Mouse (Mus musculus) midbrain, embryonic 10.5 days (tissue): Measurements from ENCODE around the gene Clybl. TPM values are rescaled to one million over a fixed set of nuclear protein-coding genes. Genes with fewer than 3 reads are reported as not detected.

Source experiments
- DNase-seq: peaks from one replicate; pipeline ENCODE4 v3.0.0-alpha.2; 2017; ENCODE audit warnings: low spot score
- H3K27ac ChIP-seq: fragments of 300-500 bp; sonication (generic); replicated peaks from 2 replicates; pipeline ENCODE4 v1.5.1; 2016; ENCODE audit warnings: mild to moderate bottlenecking
- H3K27me3 ChIP-seq: fragments of 300-500 bp; sonication (generic); 2 replicates; pipeline ENCODE4 v1.6.1; 2016; ENCODE audit warnings: low read depth, mild to moderate bottlenecking; ENCODE audit not compliant: poor library complexity, severe bottlenecking
- H3K36me3 ChIP-seq: fragments of 300-500 bp; sonication (generic); 2 replicates; pipeline ENCODE4 v1.6.1; 2016; ENCODE audit warnings: mild to moderate bottlenecking, moderate library complexity
- H3K4me1 ChIP-seq: fragments of 300-500 bp; sonication (generic); 2 replicates; pipeline ENCODE4 v1.6.1; 2016
- H3K4me3 ChIP-seq: fragments of 300-500 bp; sonication (generic); 2 replicates; pipeline ENCODE4 v1.5.1; 2016; ENCODE audit warnings: mild to moderate bottlenecking, moderate library complexity
- H3K9me3 ChIP-seq: fragments of 300-500 bp; sonication (generic); replicated peaks from 2 replicates; pipeline ENCODE4 v1.6.1; 2016; ENCODE audit warnings: mild to moderate bottlenecking
- WGBS: fragments of 180-500 bp; shearing (Covaris S2); methylation state at CpG from one replicate; pipeline ENCODE4 v1.1.7; 2016; 5-methylcytosine and 5-hydroxymethylcytosine counted together
- polyA plus RNA-seq: library from polyadenylated mRNA; unstranded; fragments of >200 nt; fragmentation: Nextera tagmentation; extraction: Ambion mirVana; gene quantifications from 2 replicates; pipeline ENCODE4 v1.2.1, GENCODE M21; 2016

The Clybl gene
- 27.5 and 29.1 TPM in 2 replicates for polyA plus RNA-seq

DNA sequence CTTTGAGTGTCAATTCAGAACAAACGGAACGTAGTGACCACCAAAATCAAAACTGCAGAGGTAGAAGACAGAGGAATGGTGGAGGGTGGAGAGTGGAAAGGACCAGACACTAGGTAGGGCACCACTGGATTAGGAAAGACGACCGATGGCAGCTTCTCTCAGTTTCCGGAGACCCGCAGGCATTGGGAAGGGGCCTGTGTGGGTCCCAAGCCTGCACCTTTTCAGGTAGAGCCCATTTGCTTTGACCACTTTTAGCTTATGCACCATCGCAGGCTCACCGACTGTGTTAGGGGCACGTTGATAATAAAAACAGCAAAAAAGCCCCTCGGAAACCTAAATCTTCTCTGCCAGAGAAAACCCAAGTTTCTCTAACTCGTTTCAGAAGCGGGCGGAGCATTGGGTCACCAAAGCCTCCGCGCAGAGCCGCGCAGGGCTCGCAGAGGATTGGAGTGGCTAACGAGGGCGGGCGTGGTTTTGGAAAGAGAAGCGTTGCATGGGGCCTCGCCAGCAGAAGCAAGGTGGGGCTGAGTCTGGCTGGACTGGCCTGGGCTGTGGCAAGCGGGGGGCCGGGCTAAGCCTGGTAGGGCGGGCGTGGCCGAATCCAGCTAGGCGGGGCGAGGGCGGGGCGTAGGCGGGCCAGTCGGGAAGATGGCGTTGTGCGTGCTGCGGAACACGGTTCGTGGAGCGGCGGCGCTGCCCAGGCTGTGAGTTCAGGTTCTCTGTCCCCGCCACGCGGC is at the start of gene Clybl:
TSS of gene Clybl (plus strand) at position 627 of the 737 bp plus-strand sequence.
- Histone ChIP-seq H3K4me1 (peaks cover 19% of the 10 kb centered on the region), H3K27ac (peak within 1 kb of the TSS; percentile 86), H3K27me3 (peaks cover 14% of the 10 kb centered on the region), H3K9me3 (no peaks in the 10 kb centered on the region), H3K4me3 (peak within 1 kb of the TSS; percentile 76), H3K36me3 (no peaks in the 10 kb centered on the region)
- 3% methylated on average over 45 of the region's 45 CpGs for WGBS
- DNase-seq, result peak; percentile 96

DNA sequence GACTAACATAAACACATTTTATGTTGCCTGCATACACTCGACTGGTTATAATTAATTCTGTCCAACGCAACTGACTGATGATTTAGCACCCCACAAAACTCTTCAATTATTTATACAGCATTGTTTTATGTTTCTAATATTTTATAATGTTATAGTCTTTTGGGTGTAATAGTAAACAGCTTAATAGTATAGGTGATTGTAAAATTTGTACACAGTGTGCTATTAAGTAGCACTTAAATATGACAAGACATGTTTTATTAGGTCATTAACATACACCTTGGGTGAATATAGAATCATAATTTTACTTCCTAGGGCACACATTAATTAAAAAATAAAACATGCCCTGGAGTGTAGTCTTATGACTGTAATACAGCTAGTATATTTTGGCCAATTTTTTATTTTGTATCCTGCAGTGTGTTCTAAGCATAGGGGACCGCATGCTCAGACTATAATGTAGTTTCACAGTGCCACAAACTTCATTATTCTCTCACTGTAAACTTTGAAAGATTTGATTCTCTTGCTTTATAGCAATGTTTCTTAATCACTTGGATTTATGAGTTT is 45.1 kb upstream of the Clybl start:
- no peak overlapping the region for H3K4me3 ChIP-seq
- H3K27ac ChIP-seq, result no peak overlapping the region
- H3K9me3 ChIP-seq, result no peaks in the 10 kb centered on the region
- no peaks in the 10 kb centered on the region for H3K4me1 ChIP-seq
- WGBS, result 93% methylated on average over 3 of the region's 3 CpGs
- H3K36me3 ChIP-seq, result peaks cover 63% of the 10 kb centered on the region
- no peaks in the 10 kb centered on the region for H3K27me3 ChIP-seq
- no peak for DNase-seq

- no peak for DNase-seq
- Histone ChIP-seq H3K27me3 (no peaks in the 10 kb centered on the region), H3K27ac (no peak overlapping the region), H3K9me3 (no peaks in the 10 kb centered on the region), H3K4me1 (no peaks in the 10 kb centered on the region), H3K36me3 (peaks cover 65% of the 10 kb centered on the region), H3K4me3 (no peak overlapping the region)
- WGBS, result 93% methylated on average over 7 of the region's 7 CpGs
Measured at GRCm38 (mm10) chr14:122137234-122137633, 44.3 kb upstream of the Clybl start.

GRCm38 (mm10) chr14:122140126-122140525 is 41.4 kb upstream of the Clybl start:
- Histone ChIP-seq H3K36me3 (peaks cover 82% of the 10 kb centered on the region), H3K27ac (no peak overlapping the region), H3K4me3 (no peak overlapping the region), H3K9me3 (no peaks in the 10 kb centered on the region), H3K4me1 (no peaks in the 10 kb centered on the region), H3K27me3 (no peaks in the 10 kb centered on the region)
- 80% methylated on average over 1 of the region's 1 CpGs for WGBS
- no peak for DNase-seq

GRCm38 (mm10) chr14:122143585-122144269 is 37.8 kb upstream of the Clybl start:
- 87% methylated on average over 4 of the region's 4 CpGs for WGBS

DNA sequence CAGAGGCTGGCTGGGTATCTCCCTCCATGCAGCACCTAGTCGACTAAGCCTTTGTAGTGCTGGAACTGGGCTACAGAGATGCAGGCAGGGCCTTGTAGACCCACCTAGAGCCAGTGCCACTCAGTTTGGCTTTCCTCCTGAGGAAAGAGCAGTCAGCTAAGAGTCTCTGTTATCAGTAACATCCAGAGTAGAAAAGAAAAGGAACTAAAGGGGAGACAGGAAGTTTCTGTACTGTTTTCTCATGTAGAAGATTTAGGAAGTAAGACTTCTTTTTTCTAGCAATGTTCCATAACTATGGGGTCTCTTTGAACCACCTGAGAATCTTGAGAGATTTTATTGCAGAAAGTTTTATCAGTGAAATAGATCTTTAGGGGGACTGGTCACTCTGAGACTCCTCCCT is 36.1 kb upstream of the Clybl start:
- peaks cover 10% of the 10 kb centered on the region for H3K4me1 ChIP-seq
- no peak overlapping the region for H3K27ac ChIP-seq
- no peak overlapping the region for H3K4me3 ChIP-seq
- WGBS, result 88% methylated on average over 1 of the region's 1 CpGs
- H3K27me3 ChIP-seq, result no peaks in the 10 kb centered on the region
- DNase-seq, result no peak
- peaks cover 97% of the 10 kb centered on the region for H3K36me3 ChIP-seq
- H3K9me3 ChIP-seq, result no peaks in the 10 kb centered on the region

More at GRCm38 (mm10) chr14:122143585-122144269, 37.8 kb upstream of the Clybl start:
- H3K27me3 ChIP-seq, result no peaks in the 10 kb centered on the region
- no peak overlapping the region for H3K4me3 ChIP-seq
- no peaks in the 10 kb centered on the region for H3K9me3 ChIP-seq
- no peaks in the 10 kb centered on the region for H3K4me1 ChIP-seq
- H3K27ac ChIP-seq, result no peak overlapping the region
- H3K36me3 ChIP-seq, result peaks cover 95% of the 10 kb centered on the region
- no peak for DNase-seq

- Histone ChIP-seq H3K36me3 (peaks cover 90% of the 10 kb centered on the region), H3K27ac (no peak overlapping the region), H3K4me3 (no peak overlapping the region), H3K27me3 (no peaks in the 10 kb centered on the region), H3K9me3 (no peaks in the 10 kb centered on the region), H3K4me1 (peaks cover 17% of the 10 kb centered on the region)
- no peak for DNase-seq
- WGBS, result 48% methylated on average over 5 of the region's 5 CpGs
Measured at GRCm38 (mm10) chr14:122150616-122151015, 30.9 kb upstream of the Clybl start.

- peaks cover 76% of the 10 kb centered on the region for H3K36me3 ChIP-seq
- no peak overlapping the region for H3K27ac ChIP-seq
- no peak overlapping the region for H3K4me3 ChIP-seq
- no peaks in the 10 kb centered on the region for H3K9me3 ChIP-seq
- no peaks in the 10 kb centered on the region for H3K27me3 ChIP-seq
- WGBS, result 86% methylated on average over 7 of the region's 7 CpGs
- no peaks in the 10 kb centered on the region for H3K4me1 ChIP-seq
- no peak for DNase-seq
Measured at GRCm38 (mm10) chr14:122157738-122158137, 23.8 kb upstream of the Clybl start.

- no peak for DNase-seq
- Histone ChIP-seq H3K9me3 (no peaks in the 10 kb centered on the region), H3K36me3 (peaks cover 62% of the 10 kb centered on the region), H3K27me3 (no peaks in the 10 kb centered on the region), H3K4me1 (no peaks in the 10 kb centered on the region), H3K4me3 (no peak overlapping the region), H3K27ac (no peak overlapping the region)
- WGBS, result 100% methylated on average over 1 of the region's 1 CpGs
Measured at GRCm38 (mm10) chr14:122160916-122161315, 20.6 kb upstream of the Clybl start.

- Histone ChIP-seq H3K36me3 (peaks cover 10% of the 10 kb centered on the region), H3K9me3 (no peaks in the 10 kb centered on the region), H3K27me3 (no peaks in the 10 kb centered on the region), H3K4me3 (no peak overlapping the region), H3K4me1 (peaks cover 33% of the 10 kb centered on the region), H3K27ac (no peak overlapping the region)
- DNase-seq, result no peak
- WGBS, result 82% methylated on average over 7 of the region's 7 CpGs
Measured at GRCm38 (mm10) chr14:122168912-122169311, 12.6 kb upstream of the Clybl start.

- H3K27me3 ChIP-seq, result no peaks in the 10 kb centered on the region
- DNase-seq, result no peak
- H3K9me3 ChIP-seq, result no peaks in the 10 kb centered on the region
- no peak overlapping the region for H3K4me3 ChIP-seq
- 71% methylated on average over 7 of the region's 7 CpGs for WGBS
- H3K36me3 ChIP-seq, result no peaks in the 10 kb centered on the region
- peaks cover 33% of the 10 kb centered on the region for H3K4me1 ChIP-seq
- H3K27ac ChIP-seq, result peak overlapping the region; percentile 19
Measured at GRCm38 (mm10) chr14:122170202-122170781, 11.2 kb upstream of the Clybl start.

DNA sequence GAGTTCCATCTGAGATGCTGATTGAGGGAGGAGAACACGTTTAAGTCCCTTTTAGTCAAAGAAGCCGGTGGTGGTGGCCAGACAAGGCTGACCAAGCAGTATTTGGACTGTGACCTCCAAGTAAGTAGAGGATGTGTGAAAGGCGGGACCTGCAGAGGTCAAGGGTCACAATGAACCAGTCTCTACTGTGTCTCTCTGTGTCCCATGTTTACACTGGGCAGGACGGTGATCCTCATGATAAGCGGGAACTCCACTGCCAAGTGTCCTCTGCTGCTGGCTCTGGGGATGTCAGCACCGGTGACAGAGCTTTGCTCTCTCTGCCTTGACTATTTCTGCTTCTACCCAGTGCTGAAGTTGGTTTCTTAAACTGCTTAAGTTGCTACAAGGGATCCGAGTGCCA is 10.5 kb upstream of the Clybl start:
- H3K9me3 ChIP-seq, result no peaks in the 10 kb centered on the region
- no peaks in the 10 kb centered on the region for H3K36me3 ChIP-seq
- no peak for DNase-seq
- H3K4me1 ChIP-seq, result peaks cover 33% of the 10 kb centered on the region
- no peaks in the 10 kb centered on the region for H3K27me3 ChIP-seq
- WGBS, result 84% methylated on average over 7 of the region's 7 CpGs
- no peak overlapping the region for H3K27ac ChIP-seq
- H3K4me3 ChIP-seq, result no peak overlapping the region
